Mouse (Mus musculus) gastrocnemius, postnatal 4 days (tissue): Measurements from ENCODE around the gene Zfp870. TPM values are rescaled to one million over a fixed set of nuclear protein-coding genes. Genes with fewer than 3 reads are reported as not detected.
"Not testable (repeated sequence)": the region's sequence is repeated elsewhere in the genome, so short reads cannot be mapped to it uniquely, and the experiment has no call there.

Experiments used
- DNase-seq, 2 experiments: peaks; one replicate each; pipeline ENCODE4 v3.0.0; 2021 to 2022; ENCODE audit warnings: low spot score in 2 of 2, mixed read lengths in 2 of 2
- total RNA-seq, 2 experiments: library from RNA; stranded (reverse); gene quantifications; 2 replicates each; pipeline ENCODE4 v1.2.3; 2021

Zfp870 gene
- total RNA-seq, 2 experiments from 2014 or later = 7.4 to 10.4 TPM

GRCm38 (mm10) chr17:32872696-32873095 is 18.7 kb downstream of the Zfp870 start:
- no peak for DNase-seq

DNA sequence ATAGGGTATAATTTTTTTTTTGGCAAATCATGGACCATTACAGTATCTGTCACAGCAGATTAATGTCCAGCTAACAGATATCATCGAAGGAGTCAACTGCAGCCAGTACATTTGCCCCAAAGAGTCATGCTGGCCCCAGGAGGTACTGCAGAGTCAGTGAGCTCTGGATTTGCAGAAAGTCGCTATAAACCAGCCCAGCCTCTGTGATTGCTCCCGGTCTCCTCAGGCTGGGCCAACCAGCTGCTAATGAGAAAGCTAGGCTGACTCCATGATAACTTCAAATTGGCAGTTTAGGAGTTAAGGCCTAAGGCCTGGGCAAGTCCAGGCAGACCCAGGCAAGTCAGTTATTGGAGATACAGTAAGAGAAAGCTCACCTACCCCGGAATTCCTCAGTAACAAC is 19.4 kb downstream of the Zfp870 start:
- no peak for DNase-seq

DNA sequence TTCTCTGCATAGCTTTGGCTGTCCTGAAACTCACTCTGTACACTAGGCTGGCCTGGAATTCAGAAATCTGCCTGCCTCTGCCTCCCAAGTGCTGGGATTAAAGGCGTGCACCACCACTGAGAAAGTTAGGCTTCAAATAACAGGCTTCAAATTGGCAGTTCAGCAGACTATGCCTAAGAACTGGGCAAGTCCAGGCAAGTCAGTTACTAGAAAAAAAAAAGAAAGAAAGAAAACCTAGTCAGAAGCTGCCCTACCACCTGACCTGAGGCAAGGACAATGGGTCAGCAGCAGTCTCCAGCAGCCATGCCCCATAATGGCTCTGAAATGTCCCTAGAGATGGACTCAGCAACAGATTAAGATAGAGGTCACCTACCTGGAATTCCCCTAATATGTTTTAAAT is 20.0 kb downstream of the Zfp870 start:
- no peak for DNase-seq

GRCm38 (mm10) chr17:32867266-32867665 is 24.2 kb downstream of the Zfp870 start:
- DNase-seq = not testable (repeated sequence)

DNA sequence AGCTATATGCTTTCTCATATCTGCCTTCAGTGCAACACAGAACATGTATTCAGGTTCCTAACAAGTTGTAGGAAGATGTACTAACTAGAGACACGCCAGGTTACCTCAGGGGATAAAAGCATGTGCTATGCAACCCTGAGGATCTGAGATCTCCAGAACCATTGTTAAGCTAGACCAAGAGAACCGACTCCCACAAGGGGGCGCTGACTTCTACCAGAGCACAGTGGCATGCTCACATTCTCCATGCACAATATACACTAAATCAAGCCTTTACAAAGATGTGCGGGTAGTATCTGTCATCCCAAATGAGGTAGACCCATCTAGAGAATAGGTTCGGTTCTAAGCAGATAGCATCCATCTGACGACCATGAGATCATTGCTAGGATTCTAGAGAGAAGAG is 34.7 kb downstream of the Zfp870 start:
- not testable (repeated sequence) for DNase-seq

DNA sequence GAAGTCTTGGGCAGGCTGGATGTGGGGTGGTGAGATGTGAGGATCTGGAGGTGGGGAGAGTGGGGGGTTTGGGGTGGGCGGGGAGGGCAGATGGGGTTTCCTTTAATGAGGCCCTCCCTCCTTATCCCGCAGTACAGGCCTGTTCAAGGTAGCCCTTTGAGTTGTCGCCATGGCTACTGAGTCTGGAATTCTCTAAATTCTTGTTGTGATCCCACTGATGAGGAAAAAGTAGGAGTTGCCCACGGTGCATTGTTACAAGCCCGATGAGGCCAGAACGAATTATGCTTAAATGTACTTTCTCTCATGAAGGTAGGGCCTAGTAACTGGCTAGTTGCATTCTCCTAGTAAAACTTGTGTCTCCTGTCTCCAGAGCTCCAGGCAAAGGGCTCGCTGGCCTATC is 39.9 kb downstream of the Zfp870 start:
- DNase-seq = no peak

GRCm38 (mm10) chr17:32841388-32841787 is 50.1 kb downstream of the Zfp870 start:
- DNase-seq = no peak

- DNase-seq = no peak
Measured at GRCm38 (mm10) chr17:32839083-32839802, 52.2 kb downstream of the Zfp870 start.

GRCm38 (mm10) chr17:32830418-32830782 is 61.0 kb downstream of the Zfp870 start:
- DNase-seq = no peak

DNA sequence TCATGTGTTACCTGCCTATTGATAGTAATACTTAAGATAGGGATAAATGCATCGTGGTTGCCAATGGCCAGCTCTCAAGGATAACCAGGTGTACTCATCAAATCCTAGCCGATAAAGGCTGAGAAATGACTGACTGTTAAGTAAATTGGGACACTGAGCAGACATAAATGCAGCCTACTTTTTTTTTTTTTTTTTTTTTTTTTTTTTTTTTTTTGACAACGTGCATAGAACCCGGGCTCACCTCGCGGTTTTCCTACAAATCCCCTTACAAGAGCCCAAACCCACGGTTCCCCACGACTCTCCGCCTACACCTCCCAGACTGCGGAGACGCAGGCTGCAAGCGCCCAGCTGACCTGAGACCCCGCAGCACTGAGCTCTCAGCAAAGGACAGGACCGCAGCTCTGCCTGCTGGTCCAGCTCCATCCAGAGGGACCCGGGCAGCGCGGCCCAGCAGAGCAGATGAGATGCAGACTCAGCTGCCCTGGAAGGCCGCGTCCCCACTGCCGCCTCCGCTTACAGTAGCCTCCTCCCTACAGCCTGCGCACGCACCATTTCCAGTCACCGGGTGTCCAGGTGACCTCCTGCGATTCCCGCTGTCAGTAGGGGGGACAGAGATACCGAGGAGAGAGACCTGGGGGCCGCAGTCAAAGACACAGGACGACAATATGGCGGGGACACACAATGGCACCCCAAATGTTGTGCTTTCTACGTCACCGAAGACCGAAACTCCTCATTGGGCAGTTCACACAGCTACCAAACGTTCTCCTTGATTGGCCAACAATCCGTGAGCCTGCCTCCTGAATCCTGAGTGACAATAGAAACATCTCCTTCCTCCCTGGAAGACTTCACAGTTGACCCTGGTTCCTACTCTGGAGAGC is 61.7 kb downstream of the Zfp870 start, which contains the start of gene Zfp799:
Zfp799 (minus strand) TSS at position 722 of the 878 bp plus-strand sequence.
- peak; percentile 17 to 62 for DNase-seq

Other genes starting within 250 kb of the Zfp870 start
- gene Cyp4f40, start 232.7 kb downstream of the Zfp870 start, total RNA-seq = not detected
- gene Cyp4f15, start 206.0 kb downstream of the Zfp870 start, total RNA-seq = not detected
- 10 to 100 TPM; 42.7 to 43.1 TPM for gene Zfp871, start 103.4 kb downstream of the Zfp870 start, total RNA-seq
- 1 to 10 TPM in 1 of 2 experiments, under 1 TPM in 1; 0.73 to 1.2 TPM for gene Zfp811, start 81.7 kb downstream of the Zfp870 start, total RNA-seq
- 10 to 100 TPM in 1 of 2 experiments, 1 to 10 TPM in 1; 8.7 to 10.7 TPM for gene Zfp799, start 61.4 kb downstream of the Zfp870 start, total RNA-seq
- gene Cyp4f14, start 25.7 kb upstream of the Zfp870 start, total RNA-seq = under 1 TPM; 0.12 to 0.13 TPM
- 10 to 100 TPM; 12.7 to 13.9 TPM for gene Cyp4f13, start 55.8 kb upstream of the Zfp870 start, total RNA-seq
- gene Zfp472, start 74.2 kb upstream of the Zfp870 start, total RNA-seq = 1 to 10 TPM; 3.3 to 4.7 TPM
- gene Zfp952, start 101.5 kb upstream of the Zfp870 start, total RNA-seq = 1 to 10 TPM; 6.7 to 8.1 TPM
- gene Zfp763, start 141.8 kb upstream of the Zfp870 start, total RNA-seq = 1 to 10 TPM; 5.5 to 6.1 TPM
- not detected for gene 4921501E09Rik, start 176.4 kb upstream of the Zfp870 start, total RNA-seq
- 1 to 10 TPM; 4.6 to 5.6 TPM for gene Zfp563, start 197.7 kb upstream of the Zfp870 start, total RNA-seq
- gene Morc2b, start 248.0 kb upstream of the Zfp870 start, total RNA-seq = under 1 TPM in 1 of 2 experiments, not detected in 1; 0.07 TPM